Mouse (Mus musculus): Measurements from ENCODE around the gene Olfr91. TPM values are rescaled to one million over a fixed set of nuclear protein-coding genes. Genes with fewer than 3 reads are reported as not detected.

The Olfr91 gene
- polyA plus RNA-seq, 1 experiment from 2014 or later: not detected

GRCm38 (mm10) chr17:37051745-37052144, 46.3 kb downstream of the Olfr91 start:
- Histone ChIP-seq H3K4me2 (replicated peaks; ENCODE audit: low read depth, low read length) (peak overlapping the region; percentile 84; the same call in 1 of the 2 replicates), H3K4me3 (ENCODE audit: low read depth, low read length) (no peak overlapping the region), H3K9me3 (ENCODE audit: control insufficient read depth, low read depth, low read length) (no peaks in the 10 kb centered on the region), H3K27ac (ENCODE audit: low read length) (no peak overlapping the region), H3K27me3 (ENCODE audit: control insufficient read depth, insufficient read depth, low read length) (no peaks in the 10 kb centered on the region), H3K9ac (replicated peaks; ENCODE audit: low read depth, low read length) (no peak overlapping the region), H3K4me1 (ENCODE audit: control insufficient read depth, insufficient read depth, low read length) (peaks cover 15% of the 10 kb centered on the region), H3K36me3 (ENCODE audit: control insufficient read depth, insufficient read depth, low read length) (peaks cover 17% of the 10 kb centered on the region; the same call in 1 of the 2 replicates)
- no peak for ATAC-seq (ENCODE audit: insufficient number of reproducible peaks, insufficient read depth, low FRiP score, low read depth)
- WGBS: 71% methylated on average over 4 of the region's 4 CpGs

- H3K27ac ChIP-seq (ENCODE audit: low read length): no peak overlapping the region
- H3K4me2 ChIP-seq (replicated peaks; ENCODE audit: low read depth, low read length): peak overlapping the region; percentile 84
- 5% methylated on average over 27 of the region's 27 CpGs for WGBS
- H3K4me3 ChIP-seq (ENCODE audit: low read depth, low read length): peak overlapping the region; percentile 55
- peaks cover 12% of the 10 kb centered on the region; the same call in 1 of the 2 replicates for H3K36me3 ChIP-seq (ENCODE audit: control insufficient read depth, insufficient read depth, low read length)
- no peaks in the 10 kb centered on the region for H3K9me3 ChIP-seq (ENCODE audit: control insufficient read depth, low read depth, low read length)
- H3K4me1 ChIP-seq (ENCODE audit: control insufficient read depth, insufficient read depth, low read length): peaks cover 15% of the 10 kb centered on the region
- no peaks in the 10 kb centered on the region for H3K27me3 ChIP-seq (ENCODE audit: control insufficient read depth, insufficient read depth, low read length)
- peak overlapping the region; percentile 61 for H3K9ac ChIP-seq (replicated peaks; ENCODE audit: low read depth, low read length)
- no peak for ATAC-seq (ENCODE audit: insufficient number of reproducible peaks, insufficient read depth, low FRiP score, low read depth)
Measured at GRCm38 (mm10) chr17:37050876-37051275, 47.2 kb downstream of the Olfr91 start.

- Histone ChIP-seq H3K36me3 (ENCODE audit: control insufficient read depth, insufficient read depth, low read length) (peaks cover 9% of the 10 kb centered on the region; the same call in 1 of the 2 replicates), H3K4me3 (ENCODE audit: low read depth, low read length) (peak overlapping the region; percentile 55), H3K9ac (replicated peaks; ENCODE audit: low read depth, low read length) (peak overlapping the region; percentile 61), H3K27me3 (ENCODE audit: control insufficient read depth, insufficient read depth, low read length) (no peaks in the 10 kb centered on the region), H3K4me2 (replicated peaks; ENCODE audit: low read depth, low read length) (peak overlapping the region; percentile 84), H3K9me3 (ENCODE audit: control insufficient read depth, low read depth, low read length) (no peaks in the 10 kb centered on the region), H3K27ac (ENCODE audit: low read length) (no peak overlapping the region), H3K4me1 (ENCODE audit: control insufficient read depth, insufficient read depth, low read length) (peaks cover 15% of the 10 kb centered on the region)
- WGBS: 2% methylated on average over 22 of the region's 22 CpGs
- peak; percentile 20; the same call in 1 of the 2 replicates for ATAC-seq (ENCODE audit: insufficient number of reproducible peaks, insufficient read depth, low FRiP score, low read depth)
Measured at GRCm38 (mm10) chr17:37050399-37050798, 47.7 kb downstream of the Olfr91 start.

- 0 out of 2 replicates have a peak overlapping the region, but pooled peaks have one; percentile 61 for H3K9ac ChIP-seq (replicated peaks; ENCODE audit: low read depth, low read length)
- 5% methylated on average over 39 of the region's 39 CpGs for WGBS
- peak overlapping the region; percentile 84 for H3K4me2 ChIP-seq (replicated peaks; ENCODE audit: low read depth, low read length)
- H3K36me3 ChIP-seq (ENCODE audit: control insufficient read depth, insufficient read depth, low read length): peaks cover 3% of the 10 kb centered on the region; the same call in 1 of the 2 replicates
- H3K9me3 ChIP-seq (ENCODE audit: control insufficient read depth, low read depth, low read length): no peaks in the 10 kb centered on the region
- no peak for ATAC-seq (ENCODE audit: insufficient number of reproducible peaks, insufficient read depth, low FRiP score, low read depth)
- peaks cover 15% of the 10 kb centered on the region for H3K4me1 ChIP-seq (ENCODE audit: control insufficient read depth, insufficient read depth, low read length)
- no peaks in the 10 kb centered on the region for H3K27me3 ChIP-seq (ENCODE audit: control insufficient read depth, insufficient read depth, low read length)
- H3K27ac ChIP-seq (ENCODE audit: low read length): no peak overlapping the region; the same call in 1 of the 2 replicates
- peak overlapping the region; percentile 55 for H3K4me3 ChIP-seq (ENCODE audit: low read depth, low read length)
Measured at GRCm38 (mm10) chr17:37049570-37050310, 48.3 kb downstream of the Olfr91 start.

GRCm38 (mm10) chr17:37048383-37048782, 49.7 kb downstream of the Olfr91 start:
- no peak overlapping the region for H3K4me3 ChIP-seq (ENCODE audit: low read depth, low read length)
- H3K27me3 ChIP-seq (ENCODE audit: control insufficient read depth, insufficient read depth, low read length): no peaks in the 10 kb centered on the region
- no peaks in the 10 kb centered on the region for H3K9me3 ChIP-seq (ENCODE audit: control insufficient read depth, low read depth, low read length)
- H3K4me1 ChIP-seq (ENCODE audit: control insufficient read depth, insufficient read depth, low read length): peaks cover 15% of the 10 kb centered on the region
- 66% methylated on average over 7 of the region's 7 CpGs for WGBS
- H3K27ac ChIP-seq (ENCODE audit: low read length): no peak overlapping the region
- no peak for ATAC-seq (ENCODE audit: insufficient number of reproducible peaks, insufficient read depth, low FRiP score, low read depth)
- no peak overlapping the region for H3K9ac ChIP-seq (replicated peaks; ENCODE audit: low read depth, low read length)
- no peaks in the 10 kb centered on the region for H3K36me3 ChIP-seq (ENCODE audit: control insufficient read depth, insufficient read depth, low read length)
- no peak overlapping the region for H3K4me2 ChIP-seq (replicated peaks; ENCODE audit: low read depth, low read length)

- Histone ChIP-seq H3K4me2 (replicated peaks; ENCODE audit: low read depth, low read length) (no peak overlapping the region), H3K27ac (ENCODE audit: low read length) (no peak overlapping the region), H3K36me3 (ENCODE audit: control insufficient read depth, insufficient read depth, low read length) (no peaks in the 10 kb centered on the region), H3K9ac (replicated peaks; ENCODE audit: low read depth, low read length) (no peak overlapping the region), H3K4me1 (ENCODE audit: control insufficient read depth, insufficient read depth, low read length) (peaks cover 15% of the 10 kb centered on the region), H3K4me3 (ENCODE audit: low read depth, low read length) (no peak overlapping the region), H3K9me3 (ENCODE audit: control insufficient read depth, low read depth, low read length) (no peaks in the 10 kb centered on the region), H3K27me3 (ENCODE audit: control insufficient read depth, insufficient read depth, low read length) (no peaks in the 10 kb centered on the region)
- ATAC-seq (ENCODE audit: insufficient number of reproducible peaks, insufficient read depth, low FRiP score, low read depth): no peak
- WGBS: 36% methylated on average over 3 of the region's 3 CpGs
Measured at GRCm38 (mm10) chr17:37047981-37048380, 50.1 kb downstream of the Olfr91 start.

GRCm38 (mm10) chr17:37047332-37047976, 50.6 kb downstream of the Olfr91 start:
- WGBS: 23% methylated on average over 19 of the region's 19 CpGs
- ATAC-seq (ENCODE audit: insufficient number of reproducible peaks, insufficient read depth, low FRiP score, low read depth): no peak
- Histone ChIP-seq H3K27ac (ENCODE audit: low read length) (no peak overlapping the region), H3K9me3 (ENCODE audit: control insufficient read depth, low read depth, low read length) (no peaks in the 10 kb centered on the region), H3K36me3 (ENCODE audit: control insufficient read depth, insufficient read depth, low read length) (no peaks in the 10 kb centered on the region), H3K9ac (replicated peaks; ENCODE audit: low read depth, low read length) (no peak overlapping the region), H3K27me3 (ENCODE audit: control insufficient read depth, insufficient read depth, low read length) (no peaks in the 10 kb centered on the region), H3K4me1 (ENCODE audit: control insufficient read depth, insufficient read depth, low read length) (peaks cover 15% of the 10 kb centered on the region), H3K4me2 (replicated peaks; ENCODE audit: low read depth, low read length) (peak overlapping the region; percentile 88), H3K4me3 (ENCODE audit: low read depth, low read length) (peak overlapping the region; percentile 79)

- no peaks in the 10 kb centered on the region for H3K27me3 ChIP-seq (ENCODE audit: control insufficient read depth, insufficient read depth, low read length)
- peak overlapping the region; percentile 88 for H3K4me2 ChIP-seq (replicated peaks; ENCODE audit: low read depth, low read length)
- peaks cover 15% of the 10 kb centered on the region for H3K4me1 ChIP-seq (ENCODE audit: control insufficient read depth, insufficient read depth, low read length)
- H3K36me3 ChIP-seq (ENCODE audit: control insufficient read depth, insufficient read depth, low read length): no peaks in the 10 kb centered on the region
- H3K4me3 ChIP-seq (ENCODE audit: low read depth, low read length): peak overlapping the region; percentile 79
- peak; percentile 60 for ATAC-seq (ENCODE audit: insufficient number of reproducible peaks, insufficient read depth, low FRiP score, low read depth)
- WGBS: under 1% methylated on average over 43 of the region's 58 CpGs
- H3K9ac ChIP-seq (replicated peaks; ENCODE audit: low read depth, low read length): peak overlapping the region; percentile 74
- H3K27ac ChIP-seq (ENCODE audit: low read length): peak overlapping the region; percentile 85
- H3K9me3 ChIP-seq (ENCODE audit: control insufficient read depth, low read depth, low read length): no peaks in the 10 kb centered on the region
Measured at GRCm38 (mm10) chr17:37046312-37047112, 51.6 kb downstream of the Olfr91 start.
